Mouse (Mus musculus): ENCODE data around the gene 1810049J17Rik.
"Not testable (repeated sequence)": the region's sequence is repeated elsewhere in the genome, so short reads cannot be mapped to it uniquely, and the experiment has no call there.

Gene 1810049J17Rik

DNA sequence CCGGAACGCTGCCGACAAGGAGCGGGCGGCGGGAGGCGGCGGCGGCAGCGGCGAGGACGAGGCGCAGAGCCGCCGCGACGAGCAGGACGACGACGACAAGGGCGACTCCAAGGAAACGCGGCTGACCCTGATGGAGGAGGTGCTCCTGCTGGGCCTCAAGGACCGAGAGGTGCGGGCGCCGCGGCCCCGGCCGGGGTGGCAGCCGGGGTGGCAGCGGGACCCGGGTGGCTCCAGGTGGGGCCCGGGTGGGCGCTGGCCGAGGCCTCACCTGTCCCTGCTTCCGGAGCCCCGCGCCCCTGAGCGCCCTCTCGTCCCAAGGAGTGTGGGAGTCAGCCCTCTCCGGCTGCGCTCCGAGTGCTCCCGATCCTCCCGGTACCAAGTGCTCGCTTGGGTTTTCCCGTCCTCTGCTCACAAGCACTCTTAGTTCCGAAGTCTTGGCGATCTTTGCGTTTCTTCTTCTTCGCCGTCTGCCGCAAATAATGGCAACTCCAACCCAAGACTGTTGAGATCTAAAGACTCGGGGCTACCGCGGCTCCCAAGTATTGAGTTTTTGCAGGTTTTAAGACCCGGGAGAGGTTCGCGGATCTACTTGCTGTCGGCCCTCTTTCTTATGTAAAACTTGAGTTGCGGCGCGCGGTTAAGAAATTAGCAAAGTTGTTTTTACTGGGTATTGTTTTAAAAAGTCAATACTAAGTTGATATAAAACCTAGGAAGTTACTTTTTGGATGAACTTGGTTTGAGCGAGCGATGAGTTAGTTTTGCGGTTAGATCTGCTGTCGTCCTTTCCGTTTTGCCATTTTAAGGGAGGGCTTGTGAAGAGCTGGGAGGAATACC is at the start of gene 1810049J17Rik:
Gene 1810049J17Rik, minus strand, starts transcription at position 112 of the 834 bp plus-strand sequence.
- peak; percentile 57 for DNase-seq

DNA sequence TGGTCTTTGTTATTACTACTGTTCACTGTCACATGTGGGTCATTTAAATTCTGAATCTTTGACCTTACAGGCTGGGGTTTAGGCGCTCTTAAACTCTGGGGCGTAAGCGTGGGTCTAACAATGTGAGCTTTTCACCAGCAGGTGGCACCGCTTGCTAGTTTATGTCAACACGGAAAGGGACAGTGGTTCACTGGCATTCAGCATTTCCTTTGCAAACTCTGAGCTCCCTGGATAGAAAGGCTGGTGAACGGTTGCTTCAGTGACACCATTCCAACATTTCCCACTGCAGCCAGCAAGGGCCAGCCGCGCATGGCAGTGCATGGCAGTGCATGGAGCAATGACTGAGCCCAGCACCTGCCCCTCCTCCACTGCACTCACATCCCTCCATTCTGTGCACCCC is 49.5 kb upstream of the 1810049J17Rik start:
- DNase-seq = peak; percentile 59

DNA sequence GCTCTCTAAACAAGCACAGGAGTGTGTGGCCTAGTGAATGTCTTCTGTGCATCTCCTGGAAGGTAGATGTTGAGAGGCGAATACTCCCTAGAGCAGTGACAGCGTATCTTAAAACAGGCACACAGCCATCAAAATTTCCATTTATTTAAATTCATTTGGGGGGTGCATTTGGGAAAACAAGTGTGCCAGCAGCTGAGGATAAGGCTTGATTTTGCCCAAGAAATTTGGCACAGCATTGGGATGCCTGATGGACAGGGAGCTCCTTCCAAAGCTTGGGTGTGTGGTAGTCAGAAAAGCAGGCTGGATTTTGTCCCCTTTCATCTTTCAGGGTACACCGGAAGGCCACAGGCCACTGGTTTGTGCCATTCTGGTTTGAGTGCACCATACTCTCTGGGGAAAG is 48.4 kb upstream of the 1810049J17Rik start:
- DNase-seq = no peak

DNA sequence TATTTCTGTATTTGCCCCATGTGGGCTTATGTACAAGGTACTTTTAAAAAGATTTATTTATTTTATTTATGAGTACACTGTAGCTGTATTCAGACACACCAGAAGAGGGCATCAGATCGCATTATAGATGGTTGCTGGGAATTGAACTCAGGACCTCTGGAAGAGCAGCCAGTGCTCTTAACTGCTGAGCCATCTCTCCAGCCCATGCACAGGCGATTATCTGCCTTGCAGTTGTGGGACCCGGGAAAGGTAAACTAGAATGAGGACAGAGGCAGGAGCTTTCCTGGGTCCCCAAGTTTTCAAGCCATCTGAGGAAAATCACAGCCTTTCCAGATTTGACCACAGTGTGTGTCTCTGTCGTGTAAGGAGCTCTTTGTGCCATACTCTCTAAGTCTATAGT is 47.2 kb upstream of the 1810049J17Rik start:
- no peak for DNase-seq

DNA sequence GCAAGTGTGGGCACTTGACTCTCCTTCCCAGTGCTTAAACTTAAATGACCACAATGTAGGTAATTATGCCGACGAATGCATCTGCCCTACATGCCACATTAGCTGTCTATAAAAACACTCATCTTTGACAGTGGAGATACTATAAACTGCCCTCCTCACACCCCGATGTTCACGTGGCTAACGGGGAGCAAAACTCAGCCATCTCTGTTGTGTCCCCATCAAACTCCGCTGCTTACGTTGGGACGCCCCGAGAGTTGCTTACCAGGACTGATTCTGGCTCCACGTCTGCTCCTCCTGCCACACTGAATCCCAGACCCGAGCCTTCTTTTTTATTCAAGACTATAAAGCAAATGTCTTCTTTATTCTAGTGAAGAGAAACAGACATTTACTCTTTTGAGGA is 46.7 kb upstream of the 1810049J17Rik start:
- DNase-seq = no peak

DNA sequence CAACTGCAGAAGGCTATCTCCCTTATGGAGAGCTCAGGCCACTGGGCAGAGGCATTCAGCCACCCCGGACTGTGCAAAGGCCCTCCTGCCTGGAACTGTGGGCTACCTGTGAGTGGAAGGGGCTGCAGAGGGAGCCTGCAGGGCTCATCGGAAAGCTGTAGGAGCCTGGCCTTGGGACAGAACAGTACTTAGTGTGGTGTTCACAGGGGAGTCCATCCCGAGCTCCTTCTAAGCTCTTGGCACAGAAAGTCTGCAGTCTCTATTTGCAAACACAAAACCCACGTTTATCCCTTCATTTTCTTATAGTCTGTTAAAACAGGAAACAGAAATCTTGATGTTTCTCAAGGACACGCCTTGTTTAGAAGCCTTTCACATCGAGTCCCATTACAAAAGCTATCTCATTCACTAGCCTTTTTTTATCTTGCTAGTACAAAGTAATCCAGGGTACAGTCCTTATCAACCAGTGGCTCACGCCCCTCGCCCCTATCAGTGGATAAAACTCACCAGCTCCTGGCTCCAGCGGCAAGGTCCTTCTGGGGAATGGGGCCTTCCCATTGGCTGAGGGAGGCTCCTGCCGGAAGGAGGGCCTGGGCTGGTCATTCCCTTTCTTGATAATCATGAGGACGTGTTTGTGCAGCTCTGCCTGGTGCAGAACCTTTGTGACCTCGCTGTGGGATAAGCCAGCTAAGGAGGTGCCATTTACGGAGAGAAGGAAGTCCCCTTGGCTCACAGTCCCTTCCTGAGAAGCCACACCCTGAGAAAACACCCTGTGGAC is 45.8 kb upstream of the 1810049J17Rik start:
- DNase-seq = no peak

DNA sequence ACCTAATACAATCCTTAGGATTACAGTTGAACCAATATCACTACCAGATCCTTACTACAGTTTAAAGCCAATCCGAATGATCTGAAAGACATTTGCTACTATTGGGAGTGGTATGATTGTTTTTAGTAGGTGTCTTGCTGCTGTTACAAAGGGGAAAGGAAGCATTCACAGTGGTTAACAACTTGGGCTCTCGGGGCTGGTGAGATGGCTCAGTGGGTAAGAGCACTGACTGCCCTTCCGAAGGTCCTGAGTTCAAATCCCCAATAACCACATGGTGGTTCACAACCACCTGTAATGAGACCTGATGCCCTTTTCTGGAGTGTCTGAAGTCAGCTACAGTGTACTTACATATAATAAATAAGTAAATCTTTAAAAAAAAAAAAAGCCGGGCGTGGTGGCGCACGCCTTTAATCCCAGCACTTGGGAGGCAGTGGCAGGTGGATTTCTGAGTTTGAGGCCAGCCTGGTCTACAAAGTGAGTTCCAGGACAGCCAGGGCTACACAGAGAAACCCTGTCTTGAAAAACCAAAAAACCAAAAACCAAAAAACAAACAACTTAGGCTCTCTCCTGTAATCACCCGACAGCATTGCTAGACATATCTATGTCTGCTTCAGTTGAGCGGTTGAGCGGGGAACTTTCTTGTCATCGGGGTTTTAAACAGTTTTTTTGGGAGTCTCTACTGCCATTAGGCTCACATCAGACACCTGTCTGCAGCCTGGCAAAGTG is 45.0 kb upstream of the 1810049J17Rik start:
- DNase-seq = not testable (repeated sequence)

DNA sequence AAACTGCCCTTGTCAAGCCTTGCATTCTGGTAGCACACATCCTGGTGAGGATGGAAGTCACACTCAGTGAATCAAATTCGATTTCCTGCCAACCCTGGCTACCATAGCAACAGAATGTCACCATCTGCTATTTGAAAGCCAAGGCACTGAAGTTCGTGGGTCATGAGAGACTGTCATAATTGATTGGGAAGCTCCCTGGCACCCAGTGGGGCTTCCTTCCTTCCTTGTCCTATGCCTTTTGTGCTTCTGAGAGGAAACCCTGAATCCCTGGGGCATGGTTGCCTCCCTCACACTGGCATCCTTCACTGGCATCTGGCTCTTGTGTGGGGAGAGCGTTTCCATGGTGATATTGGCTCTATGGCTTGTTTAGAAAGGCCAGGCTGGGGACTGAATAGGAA is 44.4 kb upstream of the 1810049J17Rik start:
- DNase-seq = peak; percentile 67

DNA sequence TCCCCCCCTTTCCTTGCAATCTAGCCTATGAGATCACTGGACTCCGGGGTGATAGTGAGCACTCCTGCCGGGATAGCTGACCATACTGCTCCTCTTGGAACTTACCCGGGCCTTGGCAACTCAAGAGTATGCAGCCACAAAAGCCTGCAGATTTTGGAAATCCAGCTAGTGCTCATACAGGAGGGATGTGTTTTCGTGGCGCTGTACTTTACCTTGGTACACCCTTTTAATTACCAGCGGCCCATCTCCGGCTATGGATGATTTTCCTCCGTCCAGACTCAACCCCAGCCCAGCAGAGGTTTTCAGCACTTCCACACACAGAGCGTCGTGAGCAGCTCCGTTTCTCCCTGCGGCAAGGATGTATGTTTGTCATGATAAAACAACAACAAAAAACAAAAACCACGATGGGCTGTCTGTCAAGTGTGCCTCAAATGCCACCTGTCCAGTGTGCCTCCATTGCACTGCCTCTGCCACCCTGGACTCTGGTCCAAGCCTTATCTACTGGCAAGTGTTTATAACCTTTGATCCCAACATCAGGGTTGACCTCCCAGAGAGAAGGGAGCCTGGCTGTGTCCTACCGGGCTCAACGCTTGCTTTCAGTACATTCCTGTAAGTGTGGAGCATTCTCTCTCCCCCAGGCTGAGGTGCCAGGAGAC is 43.8 kb upstream of the 1810049J17Rik start:
- no peak for DNase-seq

DNA sequence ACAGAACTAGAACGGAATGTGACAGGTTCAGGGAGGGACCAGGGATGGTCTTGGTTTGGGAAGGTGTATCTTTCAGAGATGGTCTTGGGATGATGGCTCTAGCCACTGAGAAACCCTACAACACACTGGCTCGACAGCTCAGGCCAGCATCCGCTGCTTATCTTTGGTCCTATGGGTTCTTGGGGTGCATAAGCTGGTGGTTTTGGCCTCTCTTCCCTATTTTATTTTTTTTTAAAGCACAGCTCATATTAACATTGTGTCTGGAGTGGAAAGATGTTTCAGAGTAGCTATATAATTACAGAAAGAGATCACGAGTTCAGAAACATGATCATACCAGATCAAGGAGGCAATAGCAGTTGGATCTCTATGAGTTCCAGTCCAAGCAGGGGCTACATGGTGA is 42.4 kb upstream of the 1810049J17Rik start:
- DNase-seq = no peak

DNA sequence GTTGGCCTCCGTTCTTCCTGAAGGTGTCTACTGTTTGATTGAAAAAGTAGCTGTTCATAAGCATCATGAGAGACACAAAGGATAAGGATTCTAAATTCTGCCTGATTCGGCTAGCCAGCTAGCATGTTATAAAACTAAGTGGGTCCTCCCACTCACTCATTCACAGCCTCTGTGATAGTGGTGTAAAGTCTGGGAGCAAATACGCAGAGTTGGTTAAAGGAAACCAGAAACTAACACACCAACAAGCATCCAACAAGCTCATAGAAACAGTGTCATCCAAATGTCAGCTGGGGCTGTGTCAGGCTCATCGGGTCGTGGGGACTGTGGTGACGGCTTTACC is 41.0 kb upstream of the 1810049J17Rik start:
- DNase-seq = no peak

DNA sequence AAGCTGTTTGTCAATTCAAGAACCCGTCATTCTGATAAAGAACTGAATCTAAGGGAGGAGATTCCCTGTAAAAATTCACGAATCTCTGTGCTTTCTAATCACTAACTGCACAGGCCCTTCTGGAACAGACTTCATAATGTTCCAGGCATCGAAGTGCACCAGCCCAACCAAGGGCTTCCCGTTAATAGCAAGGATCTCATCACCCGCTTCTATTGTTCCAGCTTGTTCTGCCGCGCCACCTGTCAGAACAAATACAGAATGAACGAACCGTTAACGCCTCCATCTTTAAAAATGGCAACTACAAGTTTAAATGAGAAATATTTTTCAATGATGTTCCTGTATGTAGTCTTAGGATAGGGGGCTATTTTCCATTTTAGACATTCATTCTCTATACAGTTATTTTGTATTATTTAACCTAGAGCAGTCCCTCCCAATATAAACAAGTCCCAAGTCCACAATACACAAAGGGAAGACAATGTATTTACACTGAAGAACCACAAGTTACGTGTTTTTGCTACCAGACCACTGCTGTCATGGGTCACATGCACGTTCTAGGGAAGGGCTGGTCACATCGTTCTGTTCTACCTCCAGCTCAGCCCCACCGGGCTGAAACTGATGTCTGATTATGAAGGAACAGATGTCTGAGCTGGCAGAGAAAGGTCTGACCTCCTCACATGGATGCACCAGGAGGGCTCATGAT is 40.5 kb upstream of the 1810049J17Rik start:
- DNase-seq = no peak

DNA sequence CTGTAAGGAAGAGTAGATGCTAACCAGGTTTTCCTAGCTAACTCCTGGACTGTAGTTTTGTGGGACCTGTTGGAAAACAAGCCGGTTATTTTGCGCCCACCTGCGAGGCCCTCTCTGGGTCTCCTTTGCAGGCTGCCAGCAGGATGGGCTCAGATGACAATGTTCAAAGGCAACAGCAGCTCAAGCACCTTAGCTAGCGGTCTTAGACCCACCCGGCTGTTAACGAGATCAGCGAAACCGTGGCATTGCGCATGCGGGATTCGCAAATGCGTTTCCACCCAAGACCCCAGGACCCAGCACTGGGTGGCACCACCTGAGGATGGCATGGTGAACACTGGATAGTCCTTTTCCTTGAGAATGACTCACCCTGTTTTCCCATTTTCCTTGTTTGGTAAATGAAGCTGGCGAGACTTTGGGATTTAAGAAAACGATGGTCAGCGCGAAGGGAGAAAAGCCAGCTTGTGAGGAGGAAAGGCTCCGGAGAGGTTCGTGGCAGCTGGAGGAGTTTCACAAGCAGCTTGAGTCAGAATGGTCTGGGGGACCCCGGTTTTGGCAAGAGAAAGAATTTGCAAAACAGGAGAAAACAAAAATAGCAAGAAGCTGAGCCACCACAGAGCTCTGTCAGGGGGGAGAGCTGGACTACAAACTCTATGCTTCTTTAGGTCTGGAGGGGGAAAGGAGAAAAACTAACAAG is 39.0 kb upstream of the 1810049J17Rik start:
- no peak for DNase-seq

DNA sequence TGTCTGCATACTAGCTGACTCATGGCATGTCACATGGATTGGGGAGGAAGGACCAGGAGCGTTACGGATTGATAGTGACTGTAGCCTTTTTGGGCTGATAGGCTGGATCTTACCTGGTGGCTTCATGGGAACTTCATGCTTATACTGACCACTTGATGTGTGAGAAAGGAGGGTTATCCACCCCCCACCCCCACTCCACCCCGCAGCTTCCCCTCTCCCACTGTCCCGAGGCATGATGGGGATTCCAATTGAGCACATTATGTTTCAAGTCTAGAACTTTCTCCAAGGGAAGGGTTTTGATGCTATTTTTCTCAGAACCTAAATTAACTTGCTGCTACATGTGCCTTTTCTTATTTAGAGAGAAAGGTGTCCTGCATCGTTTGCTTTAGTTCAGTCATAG is 36.7 kb upstream of the 1810049J17Rik start:
- no peak for DNase-seq

DNA sequence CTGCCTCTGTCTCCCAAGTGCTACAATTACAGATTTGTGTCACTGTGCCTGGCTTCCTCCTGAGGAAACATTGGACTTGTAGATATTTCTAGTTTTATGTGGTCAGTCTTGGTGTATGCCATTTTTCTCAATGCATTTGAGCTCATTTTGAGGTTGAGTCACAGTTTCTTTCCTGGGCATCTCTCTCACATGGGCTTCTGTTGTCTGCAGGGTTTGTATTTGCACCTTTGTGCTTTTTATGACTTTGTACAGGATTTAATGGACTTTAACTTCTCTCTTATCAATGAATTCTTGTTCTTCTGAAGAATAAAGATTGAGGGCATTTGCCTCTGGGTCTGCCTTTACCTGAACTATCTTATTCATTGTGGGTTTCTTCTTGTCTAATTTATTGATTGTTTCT is 35.8 kb upstream of the 1810049J17Rik start:
- DNase-seq = no peak

DNA sequence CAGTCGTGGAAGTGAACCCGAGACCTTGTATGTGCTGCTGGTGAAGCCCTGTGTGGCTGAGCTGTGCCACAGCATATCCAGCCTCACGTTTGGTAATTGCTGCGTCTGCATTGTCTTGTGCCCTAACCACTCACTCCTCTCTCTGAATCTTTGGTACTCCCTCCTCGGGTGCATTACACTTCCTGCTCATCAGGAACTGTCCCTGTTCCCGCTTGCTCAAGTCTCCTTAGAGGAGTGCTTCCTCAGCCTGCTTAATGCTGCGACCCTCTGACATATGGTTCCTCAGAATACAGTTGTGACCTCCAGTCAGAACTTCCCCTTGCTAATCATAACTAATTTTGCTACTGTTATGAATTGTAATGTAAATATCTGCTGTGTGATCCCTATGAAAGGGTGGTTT is 34.2 kb upstream of the 1810049J17Rik start:
- DNase-seq = no peak

DNA sequence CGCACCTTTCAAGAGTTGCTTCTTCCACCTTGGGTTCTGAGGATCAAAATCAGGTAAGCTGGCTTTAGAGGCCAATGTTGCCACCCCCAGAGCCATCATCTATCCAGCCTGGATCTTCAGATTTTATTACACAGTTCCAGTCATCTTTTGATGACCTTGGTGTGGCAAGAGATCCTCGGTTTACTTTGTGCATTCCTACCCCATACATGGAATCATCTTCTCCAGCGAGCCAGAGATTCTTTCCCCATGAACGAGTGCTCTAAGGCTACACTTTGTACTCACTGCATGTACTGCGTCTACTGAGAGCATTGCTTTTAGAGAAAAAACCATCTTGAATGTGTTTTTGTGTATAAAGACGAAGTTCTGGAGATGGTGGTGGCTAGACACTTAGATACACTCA is 33.6 kb upstream of the 1810049J17Rik start:
- DNase-seq = no peak

DNA sequence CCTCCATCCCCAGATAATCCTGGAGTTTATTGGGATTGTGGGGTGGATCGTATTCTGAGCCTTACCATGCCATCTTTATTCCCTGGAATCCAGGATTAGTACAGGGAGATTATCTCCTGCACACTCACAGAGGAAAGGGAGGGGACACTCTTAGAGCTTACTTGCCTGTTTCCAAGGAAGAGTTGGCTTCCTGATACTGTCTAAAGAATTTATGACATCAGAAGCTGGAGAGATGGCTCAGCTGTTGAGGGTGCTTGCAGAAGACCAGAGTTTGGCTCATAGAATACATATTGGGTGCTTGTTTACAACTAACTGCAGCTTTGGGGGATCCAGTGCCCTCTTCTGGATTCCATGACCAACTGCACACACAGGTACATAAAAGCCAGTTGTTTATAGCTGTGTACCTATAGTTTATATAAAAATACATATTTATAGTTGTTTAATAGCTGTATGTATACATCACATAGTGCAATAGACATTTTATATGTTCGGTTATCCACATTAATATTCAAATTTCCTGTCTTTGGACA is 32.6 kb upstream of the 1810049J17Rik start:
- no peak for DNase-seq

DNA sequence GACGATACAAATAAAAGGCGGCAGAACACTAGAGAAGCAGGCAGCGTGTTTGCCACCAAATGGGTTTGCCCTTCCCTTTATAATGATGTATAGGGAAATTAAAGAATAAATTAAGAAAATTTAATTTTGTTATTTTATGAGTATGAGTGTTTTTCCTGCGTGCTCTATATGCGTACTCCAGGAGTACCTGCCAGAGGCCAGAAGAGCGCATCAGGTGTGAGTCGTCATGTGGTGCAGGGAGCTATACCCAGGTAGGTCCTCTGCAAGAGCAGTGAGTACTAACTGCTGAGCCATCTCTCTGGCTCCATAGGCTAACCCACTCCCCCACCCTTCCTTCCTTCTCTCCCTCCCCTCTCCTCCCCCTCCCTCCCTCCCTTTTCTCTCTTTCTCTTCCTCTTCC is 29.8 kb upstream of the 1810049J17Rik start:
- no peak for DNase-seq

DNA sequence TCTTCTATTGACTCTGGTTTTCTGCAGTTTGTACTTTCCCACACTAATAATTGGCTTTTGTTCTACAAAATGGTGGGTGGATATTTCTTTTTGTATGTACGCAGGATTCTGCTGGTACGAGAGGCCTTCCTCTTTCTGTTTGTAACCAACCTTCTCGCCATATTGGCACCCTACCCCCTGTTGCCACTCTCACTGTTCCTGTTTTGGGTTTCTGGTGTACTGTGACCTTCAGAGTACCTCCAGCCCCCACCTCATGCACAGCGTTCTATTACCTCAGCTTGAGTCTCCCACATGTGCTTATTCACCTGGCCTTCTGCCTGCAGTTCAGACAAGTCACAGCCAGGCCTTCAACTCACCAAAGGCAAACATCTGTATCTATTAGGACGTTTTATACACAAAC is 28.1 kb upstream of the 1810049J17Rik start:
- no peak for DNase-seq

DNA sequence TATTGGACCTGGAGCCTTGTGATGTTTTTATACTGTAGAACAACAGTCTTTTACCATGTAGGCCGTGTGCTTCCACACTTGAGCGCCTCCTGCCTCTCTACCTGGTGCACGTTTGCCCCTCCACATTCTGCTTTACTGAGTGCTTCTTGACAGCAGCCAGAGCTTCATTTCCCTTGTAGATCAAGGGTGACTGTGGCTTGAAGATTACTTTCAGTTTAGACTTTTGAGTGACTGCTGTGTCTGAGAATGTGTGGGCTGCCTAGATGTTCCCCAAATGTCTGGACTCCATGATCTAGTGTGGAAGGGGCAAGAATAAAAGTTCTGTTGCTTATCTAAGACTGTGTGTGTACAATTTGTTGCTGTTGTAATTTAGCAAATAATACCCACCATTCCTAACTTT is 27.3 kb upstream of the 1810049J17Rik start:
- DNase-seq = no peak

DNA sequence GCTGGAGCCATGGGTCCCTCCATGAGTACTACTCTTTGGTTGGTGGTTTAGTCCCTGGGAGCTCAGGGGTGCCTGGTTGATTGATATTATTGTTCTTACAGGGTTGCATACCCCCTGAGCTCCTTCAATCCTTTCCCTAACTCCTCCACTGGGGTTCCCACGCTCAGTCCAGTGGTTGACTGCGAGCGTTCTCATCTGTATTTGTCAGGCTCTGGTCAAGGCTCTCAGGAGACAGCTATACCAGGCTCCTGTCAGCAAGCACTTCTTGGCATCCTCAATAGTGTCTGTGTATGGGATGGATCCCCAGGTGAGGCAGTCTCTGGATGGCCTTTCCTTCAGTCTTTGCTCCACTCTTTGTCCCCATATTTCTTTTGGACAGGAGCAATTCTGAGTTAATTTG is 25.2 kb upstream of the 1810049J17Rik start:
- no peak for DNase-seq

All from cerebellum, adult 11-12 months (tissue).